Mouse (Mus musculus) intestine, embryonic 16.5 days (tissue): ENCODE results near the gene Ddah2. TPM values are rescaled to one million over a fixed set of nuclear protein-coding genes. Genes with fewer than 3 reads are reported as not detected.

ENCODE experiments used
- ATAC-seq: fragments of 200-750 bp; cut with Nextera tagmentation; 2 replicates; pipeline ENCODE4 v1.8.0; 2017; ENCODE audit warnings: moderate TSS enrichment, moderate library complexity
- H3K27ac ChIP-seq: fragments of 300-500 bp; sonication (generic); 2 replicates; pipeline ENCODE4 v1.5.1; 2014; ENCODE audit warnings: mild to moderate bottlenecking, low read length
- H3K27me3 ChIP-seq: fragments of 300-500 bp; sonication (generic); replicated peaks from 2 replicates; pipeline ENCODE4 v1.6.1; 2014; ENCODE audit warnings: low read length, control low read depth, mixed read lengths; ENCODE audit not compliant: control insufficient read depth, insufficient read depth
- H3K36me3 ChIP-seq: fragments of 300-500 bp; sonication (generic); 2 replicates; pipeline ENCODE4 v1.6.1; 2014; ENCODE audit warnings: low read length, control low read depth; ENCODE audit not compliant: control insufficient read depth, insufficient read depth
- H3K4me1 ChIP-seq: fragments of 300-500 bp; sonication (generic); 2 replicates; pipeline ENCODE4 v1.6.1; 2014; ENCODE audit warnings: low read length, control low read depth, mixed read lengths; ENCODE audit not compliant: control insufficient read depth, insufficient read depth
- H3K4me2 ChIP-seq: fragments of 300-500 bp; sonication (generic); 2 replicates; pipeline ENCODE4 v1.6.1; 2014; ENCODE audit warnings: low read depth, low read length, control low read depth
- H3K4me3 ChIP-seq: fragments of 300-500 bp; sonication (generic); 2 replicates; pipeline ENCODE4 v1.5.1; 2014; ENCODE audit warnings: mild to moderate bottlenecking, low read length
- H3K9ac ChIP-seq: fragments of 300-500 bp; sonication (generic); 2 replicates; pipeline ENCODE4 v1.6.1; 2014; ENCODE audit warnings: low read depth, low read length
- H3K9me3 ChIP-seq: fragments of 300-500 bp; sonication (generic); 2 replicates; pipeline ENCODE4 v1.6.1; 2016; ENCODE audit warnings: low read length, control low read depth; ENCODE audit not compliant: control insufficient read depth
- WGBS: fragments of 180-500 bp; shearing (Covaris S2); extraction: QIAGEN DNeasy Blood & Tissue Kit; methylation state at CpG from one replicate; pipeline ENCODE4 v1.1.7; 2014; 5-methylcytosine and 5-hydroxymethylcytosine counted together
- polyA plus RNA-seq: library from polyadenylated mRNA; unstranded; fragments of >200 nt; fragmentation: Nextera tagmentation; extraction: Ambion mirVana; gene quantifications from 2 replicates; pipeline ENCODE4 v1.2.1, GENCODE M21; 2015

Gene Ddah2
- polyA plus RNA-seq, 1 experiment from 2014 or later, result 170 TPM

DNA sequence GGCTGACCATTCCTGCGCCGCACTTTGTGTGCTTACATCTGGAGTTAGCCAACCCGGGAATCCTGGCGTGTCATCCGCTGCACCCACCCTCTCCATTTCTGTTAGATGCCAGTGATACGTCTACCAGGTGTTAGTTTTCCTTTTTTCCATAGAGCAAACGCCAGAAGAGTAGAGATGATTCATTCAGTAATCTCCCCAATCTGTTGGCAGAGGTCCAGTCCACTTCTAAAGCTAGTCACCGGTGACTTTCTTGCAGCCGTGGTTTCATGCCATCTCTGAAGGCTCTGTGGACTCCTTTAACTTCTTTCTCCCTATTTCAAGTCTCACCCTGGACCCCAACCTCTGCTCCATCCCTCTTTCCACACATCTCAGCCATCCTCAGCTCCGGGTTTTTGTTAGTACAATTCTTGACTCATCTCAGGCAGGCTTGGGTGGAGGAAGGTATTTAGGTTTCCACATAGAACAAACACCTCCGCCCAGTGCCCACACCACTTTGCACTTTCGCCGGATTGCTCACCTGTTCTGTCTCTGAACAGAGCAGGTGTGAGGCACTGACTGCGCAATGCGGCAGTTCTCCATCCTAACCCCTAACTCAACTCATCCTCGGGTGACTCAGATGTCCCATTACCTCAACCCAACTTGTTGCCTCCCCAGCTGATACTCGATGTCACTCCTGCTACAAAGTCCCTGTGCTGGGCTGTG is 9.5 kb downstream of the Ddah2 start:
- Histone ChIP-seq H3K4me1 (peaks cover 16% of the 10 kb centered on the region), H3K27ac (no peak overlapping the region), H3K4me2 (no peak overlapping the region), H3K9ac (no peak overlapping the region), H3K36me3 (no peaks in the 10 kb centered on the region), H3K27me3 (no peaks in the 10 kb centered on the region; the same call in 1 of the 2 replicates), H3K9me3 (no peaks in the 10 kb centered on the region), H3K4me3 (no peak overlapping the region)
- 77% methylated on average over 17 of the region's 17 CpGs for WGBS
- no peak for ATAC-seq

DNA sequence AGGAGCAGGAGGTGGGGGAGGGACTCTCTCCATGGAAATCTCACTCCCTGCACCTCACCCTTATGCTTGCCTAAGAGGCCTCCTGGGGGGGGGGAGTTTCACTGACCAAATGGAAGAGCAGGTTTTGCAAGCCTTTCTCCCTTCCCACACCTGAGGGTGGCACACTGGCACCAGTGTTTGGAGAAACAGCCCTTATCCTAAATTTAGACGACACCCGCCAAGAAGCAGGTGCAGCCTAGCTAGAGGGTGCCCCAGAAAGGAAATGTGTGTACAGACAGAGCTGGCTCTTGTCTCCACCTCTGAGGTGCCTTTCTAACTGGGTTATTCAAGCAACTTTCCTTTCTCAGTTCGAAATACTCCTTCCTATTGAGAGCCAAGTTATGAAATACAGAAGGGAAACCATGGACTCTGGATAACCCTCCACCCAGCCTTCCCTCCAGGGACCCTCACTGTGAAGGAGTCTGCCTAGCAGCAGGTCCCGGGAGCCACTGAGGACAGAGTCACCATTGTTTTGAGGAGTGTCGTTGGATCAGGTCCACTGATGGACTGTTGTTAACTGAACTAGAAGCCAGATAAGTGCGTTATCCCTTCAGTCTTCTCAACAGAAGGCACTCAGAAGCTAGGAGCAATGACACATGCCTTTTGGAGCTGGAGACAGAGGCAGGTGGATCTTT is 11.9 kb downstream of the Ddah2 start:
- Histone ChIP-seq H3K4me2 (no peak overlapping the region), H3K27ac (no peak overlapping the region)
- WGBS, result 48% methylated on average over 6 of the region's 6 CpGs

DNA sequence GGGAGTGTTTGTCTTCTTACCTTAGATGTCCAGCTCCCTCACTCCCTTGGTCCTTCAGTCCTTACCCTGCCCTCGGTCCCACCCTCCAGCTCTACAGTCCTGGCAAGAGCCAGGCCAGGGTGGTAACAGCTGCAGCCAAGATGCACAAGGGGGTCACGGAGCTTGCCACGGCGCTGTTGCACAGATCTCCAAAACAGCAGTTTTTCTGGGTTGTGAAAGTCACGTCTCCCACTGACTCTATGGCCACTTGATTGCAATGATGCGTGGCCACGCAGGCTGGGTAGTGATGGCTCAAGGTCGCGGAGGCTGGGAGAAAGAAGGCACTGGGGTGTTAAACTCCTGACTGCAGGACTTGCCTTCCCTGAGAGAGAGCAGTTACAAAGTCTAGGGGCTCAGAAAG is 12.6 kb downstream of the Ddah2 start:
- no peaks in the 10 kb centered on the region for H3K9me3 ChIP-seq
- no peak overlapping the region for H3K9ac ChIP-seq
- H3K4me1 ChIP-seq, result peaks cover 8% of the 10 kb centered on the region
- 75% methylated on average over 9 of the region's 9 CpGs for WGBS
- no peaks in the 10 kb centered on the region; the same call in 1 of the 2 replicates for H3K27me3 ChIP-seq
- H3K4me2 ChIP-seq, result no peak overlapping the region
- no peak for ATAC-seq
- no peaks in the 10 kb centered on the region for H3K36me3 ChIP-seq
- H3K27ac ChIP-seq, result no peak overlapping the region
- H3K4me3 ChIP-seq, result no peak overlapping the region

More for the DNA sequence above, 11.9 kb downstream of the Ddah2 start:
- peaks cover 5% of the 10 kb centered on the region for H3K4me1 ChIP-seq
- no peak overlapping the region for H3K9ac ChIP-seq
- H3K36me3 ChIP-seq, result no peaks in the 10 kb centered on the region
- no peaks in the 10 kb centered on the region for H3K9me3 ChIP-seq
- H3K4me3 ChIP-seq, result no peak overlapping the region
- no peak for ATAC-seq
- H3K27me3 ChIP-seq, result no peaks in the 10 kb centered on the region; the same call in 1 of the 2 replicates

- no peaks in the 10 kb centered on the region for H3K27me3 ChIP-seq
- peaks cover 24% of the 10 kb centered on the region for H3K4me1 ChIP-seq
- H3K27ac ChIP-seq, result no peak overlapping the region
- peak overlapping the region; percentile 46; the same call in 1 of the 2 replicates for H3K9ac ChIP-seq
- WGBS, result 38% methylated on average over 17 of the region's 17 CpGs
- no peaks in the 10 kb centered on the region for H3K9me3 ChIP-seq
- ATAC-seq, result peak; percentile 19; the same call in 1 of the 2 replicates
- H3K4me2 ChIP-seq, result 0 out of 2 replicates have a peak overlapping the region, but pooled peaks have one; percentile 5
- no peaks in the 10 kb centered on the region for H3K36me3 ChIP-seq
- peak overlapping the region; percentile 15 for H3K4me3 ChIP-seq
Measured at GRCm38 (mm10) chr17:35074097-35074496, 15.3 kb downstream of the Ddah2 start.

GRCm38 (mm10) chr17:35076507-35077176 is 17.8 kb downstream of the Ddah2 start, which contains the start of gene Ly6g6e:
Gene Ly6g6e, plus strand, starts transcription at chr17:35076902.
- Histone ChIP-seq H3K4me2 (peak within 1 kb of the TSS; percentile 55), H3K27me3 (no peaks in the 10 kb centered on the region), H3K4me1 (peaks cover 30% of the 10 kb centered on the region), H3K4me3 (peak within 1 kb of the TSS; percentile 37), H3K9me3 (no peaks in the 10 kb centered on the region), H3K9ac (peak within 1 kb of the TSS; percentile 65), H3K27ac (peak within 1 kb of the TSS; percentile 74), H3K36me3 (no peaks in the 10 kb centered on the region)
- ATAC-seq, result no peak
- WGBS, result 31% methylated on average over 10 of the region's 10 CpGs

DNA sequence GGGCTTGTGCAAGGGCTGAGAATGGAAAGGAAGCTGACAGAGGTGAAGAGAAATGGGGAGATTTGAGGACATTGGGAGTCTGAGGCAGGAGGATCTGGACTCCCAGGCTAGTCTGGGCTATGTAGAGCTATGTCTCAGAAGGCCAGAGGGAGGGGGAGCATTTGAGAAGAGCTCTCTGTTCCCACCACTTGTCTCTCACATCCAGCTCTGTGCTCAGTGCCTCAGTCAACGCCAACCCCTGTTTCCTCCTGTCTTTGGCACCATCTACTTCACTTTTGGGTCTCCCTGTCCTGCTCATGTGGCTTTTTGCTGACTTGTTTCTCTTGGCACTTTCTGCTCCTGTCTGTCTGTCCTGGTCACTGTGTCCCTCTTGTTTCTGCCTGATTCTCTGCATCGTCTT is 18.4 kb downstream of the Ddah2 start:
- 0 out of 2 replicates have a peak, but pooled peaks have one; percentile 3 for ATAC-seq
- WGBS, result 18% methylated on average over 2 of the region's 2 CpGs
- Histone ChIP-seq H3K4me2 (peak overlapping the region; percentile 55), H3K9ac (peak overlapping the region; percentile 65), H3K36me3 (no peaks in the 10 kb centered on the region), H3K4me3 (peak overlapping the region; percentile 37), H3K9me3 (no peaks in the 10 kb centered on the region), H3K4me1 (peaks cover 30% of the 10 kb centered on the region), H3K27ac (peak overlapping the region; percentile 74), H3K27me3 (no peaks in the 10 kb centered on the region)

DNA sequence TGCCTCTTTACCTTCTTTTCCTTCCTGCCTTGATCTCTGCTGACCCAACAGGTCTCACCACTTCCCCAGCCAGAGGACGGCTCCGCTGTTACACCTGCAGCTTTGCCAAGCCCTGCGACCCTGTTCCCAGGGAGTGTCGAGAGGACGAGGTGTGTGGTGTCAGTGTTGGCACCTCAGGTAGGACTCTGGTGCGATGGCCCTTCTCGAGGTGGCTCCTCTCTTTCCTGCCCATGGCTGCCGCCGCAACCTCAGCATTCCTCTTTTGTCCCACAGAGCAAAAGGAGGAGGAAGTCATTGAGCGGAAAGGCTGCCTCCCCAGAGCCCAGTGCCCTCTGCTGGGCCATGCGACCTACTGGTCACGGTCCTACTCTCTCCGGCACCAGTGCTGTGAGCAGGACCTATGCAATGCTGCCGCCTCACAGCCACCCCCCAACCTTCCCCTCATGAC is 19.0 kb downstream of the Ddah2 start, which contains the start of gene Ly6g6d:
Gene Ly6g6d (minus strand): TSS at position 280 of the 448 bp plus-strand sequence.
- WGBS, result 8% methylated on average over 14 of the region's 14 CpGs
- Histone ChIP-seq H3K4me3 (peak within 1 kb of the TSS; percentile 37), H3K27ac (peak within 1 kb of the TSS; percentile 74), H3K9me3 (no peaks in the 10 kb centered on the region), H3K9ac (peak within 1 kb of the TSS; percentile 65), H3K36me3 (no peaks in the 10 kb centered on the region), H3K27me3 (no peaks in the 10 kb centered on the region), H3K4me1 (peaks cover 30% of the 10 kb centered on the region), H3K4me2 (peak within 1 kb of the TSS; percentile 55)
- peak; percentile 67 for ATAC-seq

- H3K4me3 ChIP-seq, result no peak overlapping the region; the same call in 1 of the 2 replicates
- ATAC-seq, result peak; percentile 85
- no peaks in the 10 kb centered on the region for H3K27me3 ChIP-seq
- peak overlapping the region; percentile 43; the same call in 1 of the 2 replicates for H3K9ac ChIP-seq
- H3K4me1 ChIP-seq, result peaks cover 27% of the 10 kb centered on the region
- 45% methylated on average over 9 of the region's 9 CpGs for WGBS
- peak overlapping the region; percentile 25; the same call in 1 of the 2 replicates for H3K4me2 ChIP-seq
- H3K36me3 ChIP-seq, result no peaks in the 10 kb centered on the region
- H3K9me3 ChIP-seq, result no peaks in the 10 kb centered on the region
- peak overlapping the region; percentile 59 for H3K27ac ChIP-seq
Measured at GRCm38 (mm10) chr17:35079778-35080177, 20.9 kb downstream of the Ddah2 start.

- Histone ChIP-seq H3K9ac (peak overlapping the region; percentile 43; the same call in 1 of the 2 replicates), H3K9me3 (no peaks in the 10 kb centered on the region), H3K4me3 (no peak overlapping the region; the same call in 1 of the 2 replicates), H3K27me3 (no peaks in the 10 kb centered on the region), H3K27ac (peak overlapping the region; percentile 59), H3K36me3 (no peaks in the 10 kb centered on the region), H3K4me1 (peaks cover 27% of the 10 kb centered on the region), H3K4me2 (peak overlapping the region; percentile 25; the same call in 1 of the 2 replicates)
- ATAC-seq, result peak; percentile 20
- 34% methylated on average over 6 of the region's 6 CpGs for WGBS
Measured at GRCm38 (mm10) chr17:35080248-35080647, 21.4 kb downstream of the Ddah2 start.
